Mouse (Mus musculus) embryonic facial prominence, embryonic 14.5 days (tissue): ENCODE results near the gene Leng8. TPM values are rescaled to one million over a fixed set of nuclear protein-coding genes. Genes with fewer than 3 reads are reported as not detected.
"Not testable (repeated sequence)": the region's sequence is repeated elsewhere in the genome, so short reads cannot be mapped to it uniquely, and the experiment has no call there.

Experiments
- ATAC-seq: fragments of 200-750 bp; cut with Nextera tagmentation; 2 replicates; pipeline ENCODE4 v1.8.0; 2017; ENCODE audit warnings: low read depth, moderate number of reproducible peaks, moderate TSS enrichment
- DNase-seq: peaks from one replicate; pipeline ENCODE4 v3.0.0-alpha.2; 2015; ENCODE audit warnings: low spot score
- H3K27ac ChIP-seq: fragments of 300-500 bp; sonication (generic); replicated peaks from 2 replicates; pipeline ENCODE4 v1.5.1; 2014; ENCODE audit warnings: low read depth, mild to moderate bottlenecking, low read length, moderate library complexity
- H3K27me3 ChIP-seq: fragments of 300-500 bp; sonication (generic); replicated peaks from 2 replicates; pipeline ENCODE4 v1.6.1; 2014; ENCODE audit warnings: low read length; ENCODE audit not compliant: control insufficient read depth, insufficient read depth
- H3K36me3 ChIP-seq: fragments of 300-500 bp; sonication (generic); 2 replicates; pipeline ENCODE4 v1.6.1; 2014; ENCODE audit warnings: low read length, mixed read lengths; ENCODE audit not compliant: control insufficient read depth, insufficient read depth
- H3K4me1 ChIP-seq: fragments of 300-500 bp; sonication (generic); 2 replicates; pipeline ENCODE4 v1.6.1; 2014; ENCODE audit warnings: antibody characterized with exemption, low read length; ENCODE audit not compliant: control insufficient read depth, insufficient read depth
- H3K4me2 ChIP-seq: fragments of 300-500 bp; sonication (generic); 2 replicates; pipeline ENCODE4 v1.6.1; 2014; ENCODE audit warnings: low read depth, mild to moderate bottlenecking, low read length, moderate library complexity, mixed read lengths
- H3K4me3 ChIP-seq: fragments of 300-500 bp; sonication (generic); 2 replicates; pipeline ENCODE4 v1.5.1; 2014; ENCODE audit warnings: low read depth, mild to moderate bottlenecking, low read length
- H3K9ac ChIP-seq: fragments of 300-500 bp; sonication (generic); 2 replicates; pipeline ENCODE4 v1.6.1; 2014; ENCODE audit warnings: low read depth, mild to moderate bottlenecking, low read length, moderate library complexity, mixed read lengths
- H3K9me3 ChIP-seq: fragments of 300-500 bp; sonication (generic); 2 replicates; pipeline ENCODE4 v1.6.1; 2016; ENCODE audit warnings: low read length; ENCODE audit not compliant: control insufficient read depth
- WGBS: fragments of 180-500 bp; shearing (Covaris S2); extraction: QIAGEN DNeasy Blood & Tissue Kit; methylation state at CpG from one replicate; pipeline ENCODE4 v1.1.7; 2014; 5-methylcytosine and 5-hydroxymethylcytosine counted together
- polyA plus RNA-seq: library from polyadenylated mRNA; unstranded; fragments of >200 nt; fragmentation: Nextera tagmentation; extraction: Ambion mirVana; gene quantifications from 2 replicates; pipeline ENCODE4 v1.2.1, GENCODE M21; 2014

The Leng8 gene
- polyA plus RNA-seq, 1 experiment from 2014 or later, result 38.7 TPM

DNA sequence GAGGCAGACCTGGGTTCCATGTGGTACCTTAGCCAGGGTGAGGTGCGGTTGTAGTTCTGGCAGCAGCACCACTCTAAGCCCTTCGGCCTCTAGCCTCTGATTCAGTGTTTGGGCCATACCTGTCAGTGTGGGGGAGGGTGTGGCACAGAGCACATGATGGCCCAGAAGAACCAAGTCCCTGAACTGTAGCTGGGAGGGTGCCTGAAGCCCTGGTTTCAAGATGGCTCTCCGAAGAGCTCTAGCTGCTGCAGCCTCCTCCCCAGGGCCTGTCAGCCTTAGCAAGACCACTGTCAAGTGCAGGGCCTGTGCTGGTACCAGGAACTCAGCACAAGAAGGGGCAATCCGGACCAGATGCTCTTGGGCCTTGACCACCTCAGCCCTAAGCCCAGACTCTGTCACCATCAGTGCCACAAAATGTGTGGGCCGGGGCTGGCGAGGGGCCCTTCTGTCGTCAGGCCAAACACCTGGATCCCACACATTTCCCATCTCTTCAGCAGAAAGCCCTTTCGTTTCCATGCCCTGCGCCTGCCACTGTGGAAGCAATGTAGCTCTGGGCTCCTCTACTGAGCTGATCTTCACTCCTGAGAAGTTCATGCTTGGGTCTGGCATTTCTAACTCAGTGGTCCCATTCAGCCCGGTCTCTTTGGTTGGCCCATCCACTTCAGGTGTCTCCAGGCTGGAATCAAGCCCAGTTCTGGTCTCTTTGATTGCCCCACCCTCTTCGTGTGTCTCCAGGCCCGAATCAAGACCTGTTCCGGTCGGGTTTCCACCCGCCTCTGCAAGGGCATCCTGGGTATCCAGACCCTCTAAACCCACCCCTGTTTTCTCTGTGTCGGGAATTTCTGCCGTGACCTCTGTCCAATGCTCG lies 11.7 kb downstream of the Leng8 start:
- 28% methylated on average over 18 of the region's 18 CpGs for WGBS
- Histone ChIP-seq H3K27ac (peak overlapping the region; percentile 95), H3K36me3 (peaks cover 56% of the 10 kb centered on the region), H3K4me1 (peaks cover 18% of the 10 kb centered on the region), H3K27me3 (0 out of 2 replicates have a peak, but pooled peaks cover 3% of the 10 kb centered on the region), H3K9ac (peak overlapping the region; percentile 86), H3K4me2 (peak overlapping the region; percentile 91), H3K9me3 (no peaks in the 10 kb centered on the region), H3K4me3 (peak overlapping the region; percentile 73)
- DNase-seq (peak; percentile 45), ATAC-seq (peak; percentile 12)

DNA sequence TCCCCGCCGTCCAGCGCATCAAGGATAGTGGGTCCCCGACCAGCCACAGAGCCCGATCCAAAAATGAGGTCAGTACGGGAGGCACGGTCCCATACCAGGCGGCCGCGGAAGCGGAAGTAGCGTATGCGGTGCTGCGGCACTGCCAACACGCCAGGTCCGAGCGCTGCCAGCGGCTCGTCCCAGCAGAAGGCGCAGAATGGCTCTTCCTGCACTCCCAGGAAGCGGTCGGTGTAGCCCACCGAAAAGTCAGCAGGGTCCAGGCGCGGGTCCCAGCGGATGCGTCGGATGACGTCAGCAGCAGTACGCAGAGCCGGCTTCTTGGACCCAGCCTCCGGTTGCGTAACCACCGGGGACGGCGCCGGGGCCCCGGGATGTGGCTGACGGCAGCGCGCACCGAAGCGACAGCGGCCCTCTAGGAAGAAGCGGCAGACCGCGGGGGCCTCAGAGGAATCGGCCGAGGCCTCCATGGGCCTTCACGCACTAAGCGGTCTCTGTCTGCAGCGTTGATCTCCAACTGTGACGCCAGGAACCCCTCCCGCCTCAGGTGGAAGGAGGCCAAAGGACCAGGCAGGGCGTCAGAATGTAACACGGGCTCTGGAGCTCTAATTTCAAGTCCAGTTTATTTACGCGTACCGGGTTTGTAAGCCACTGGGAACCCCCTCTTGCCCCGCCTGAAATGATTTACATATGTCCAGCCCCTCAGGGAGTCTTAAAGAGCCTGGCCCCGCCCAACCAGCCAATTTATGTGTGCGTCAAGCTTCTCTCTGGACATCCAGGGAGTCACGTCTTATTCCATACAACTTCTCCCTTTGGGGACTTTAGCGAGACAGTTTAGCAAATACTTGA lies 12.6 kb downstream of the Leng8 start:
- ATAC-seq, result peak; percentile 75
- peak; percentile 95 for DNase-seq
- Histone ChIP-seq H3K9me3 (no peaks in the 10 kb centered on the region), H3K27me3 (0 out of 2 replicates have a peak, but pooled peaks cover 3% of the 10 kb centered on the region), H3K4me3 (peak overlapping the region; percentile 73), H3K27ac (peak overlapping the region; percentile 95), H3K4me2 (peak overlapping the region; percentile 91), H3K36me3 (peaks cover 47% of the 10 kb centered on the region), H3K9ac (peak overlapping the region; percentile 86), H3K4me1 (peaks cover 18% of the 10 kb centered on the region)
- WGBS, result under 1% methylated on average over 49 of the region's 64 CpGs

DNA sequence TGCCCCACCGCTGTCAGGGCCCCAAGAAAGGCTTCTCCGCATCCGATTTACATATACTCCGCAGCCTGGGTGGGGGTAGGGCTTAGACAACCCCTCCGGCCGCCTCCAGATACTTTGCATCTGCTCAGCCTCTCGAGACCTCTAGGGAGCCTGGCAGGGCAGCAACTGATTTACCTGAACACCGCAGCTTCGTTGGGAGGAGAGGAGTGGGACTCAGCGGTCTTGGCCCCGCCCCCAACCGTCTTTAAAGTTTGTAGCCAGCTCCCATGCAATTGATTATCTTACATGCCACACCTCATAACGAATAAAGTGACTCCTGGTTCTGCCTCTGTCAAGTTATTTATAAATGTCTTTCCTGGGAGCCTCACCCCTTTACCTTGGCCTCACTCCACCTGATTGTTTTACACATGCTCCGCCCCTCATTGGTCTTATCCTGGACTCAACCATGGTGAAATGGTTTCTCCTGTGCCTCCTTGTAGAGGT lies 13.3 kb downstream of the Leng8 start, which contains the start of gene Leng9:
TSS of gene Leng9 (minus strand) at position 316 of the 483 bp plus-strand sequence.
- 2% methylated on average over 14 of the region's 14 CpGs for WGBS
- peak; percentile 13 for ATAC-seq
- 0 out of 2 replicates have a peak, but pooled peaks cover 3% of the 10 kb centered on the region for H3K27me3 ChIP-seq
- H3K27ac ChIP-seq, result peak within 1 kb of the TSS; percentile 95
- H3K4me2 ChIP-seq, result peak within 1 kb of the TSS; percentile 91
- DNase-seq, result no peak
- H3K4me1 ChIP-seq, result peaks cover 18% of the 10 kb centered on the region
- H3K9ac ChIP-seq, result peak within 1 kb of the TSS; percentile 86
- peak within 1 kb of the TSS; percentile 73 for H3K4me3 ChIP-seq
- peaks cover 41% of the 10 kb centered on the region for H3K36me3 ChIP-seq
- no peaks in the 10 kb centered on the region for H3K9me3 ChIP-seq

DNA sequence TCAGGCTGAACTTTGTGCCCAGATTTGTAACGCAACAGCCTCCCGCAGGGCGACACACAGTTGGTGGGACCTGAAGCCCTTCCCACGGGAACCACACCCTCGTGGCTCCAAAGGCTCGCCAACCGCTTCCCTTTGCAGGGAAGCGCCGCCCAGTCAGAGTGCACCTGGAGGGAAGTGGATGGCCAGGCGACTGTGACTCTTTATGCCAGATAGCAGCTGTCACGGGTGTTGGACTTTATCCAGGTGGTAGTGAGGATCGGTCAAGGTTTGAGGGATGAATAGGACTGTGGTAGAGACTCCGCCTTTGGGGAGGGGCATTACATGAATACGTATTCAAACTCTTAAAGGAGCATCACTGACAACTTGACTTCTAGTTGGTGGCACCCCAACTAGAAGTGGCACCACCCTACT lies 14.0 kb downstream of the Leng8 start:
- Histone ChIP-seq H3K36me3 (peaks cover 33% of the 10 kb centered on the region), H3K9ac (0 out of 2 replicates have a peak overlapping the region, but pooled peaks have one; percentile 16), H3K27me3 (0 out of 2 replicates have a peak, but pooled peaks cover 3% of the 10 kb centered on the region), H3K9me3 (no peaks in the 10 kb centered on the region), H3K4me1 (peaks cover 18% of the 10 kb centered on the region), H3K4me2 (peak overlapping the region; percentile 91), H3K27ac (no peak overlapping the region), H3K4me3 (peak overlapping the region; percentile 73)
- ATAC-seq (no peak), DNase-seq (no peak)
- 23% methylated on average over 14 of the region's 14 CpGs for WGBS

DNA sequence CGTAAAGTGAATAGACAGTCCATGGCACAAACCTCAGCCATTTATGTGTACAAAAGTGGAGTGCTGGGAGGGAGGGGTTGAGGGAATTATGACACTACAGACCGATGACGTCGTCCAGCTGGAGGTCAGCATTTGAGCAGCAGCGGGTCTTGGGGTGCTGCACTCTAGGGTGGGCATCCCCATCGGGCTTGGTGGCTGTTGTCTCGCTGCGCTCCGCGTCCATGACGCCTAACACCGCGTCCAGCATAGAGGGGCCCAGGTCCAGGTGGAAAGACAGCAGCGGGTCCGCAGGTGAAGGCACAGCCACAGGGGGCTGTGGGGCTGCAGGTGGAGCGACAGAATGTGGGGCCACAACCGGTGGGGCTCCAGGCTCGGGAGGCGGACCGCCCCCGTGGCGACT lies 14.4 kb downstream of the Leng8 start:
- Histone ChIP-seq H3K4me1 (peaks cover 18% of the 10 kb centered on the region), H3K4me2 (peak overlapping the region; percentile 91; the same call in 1 of the 2 replicates), H3K36me3 (peaks cover 29% of the 10 kb centered on the region), H3K27me3 (0 out of 2 replicates have a peak, but pooled peaks cover 3% of the 10 kb centered on the region), H3K4me3 (no peak overlapping the region), H3K9me3 (no peaks in the 10 kb centered on the region), H3K27ac (no peak overlapping the region), H3K9ac (no peak overlapping the region)
- ATAC-seq, result no peak
- DNase-seq, result no peak
- WGBS, result 27% methylated on average over 19 of the region's 22 CpGs

DNA sequence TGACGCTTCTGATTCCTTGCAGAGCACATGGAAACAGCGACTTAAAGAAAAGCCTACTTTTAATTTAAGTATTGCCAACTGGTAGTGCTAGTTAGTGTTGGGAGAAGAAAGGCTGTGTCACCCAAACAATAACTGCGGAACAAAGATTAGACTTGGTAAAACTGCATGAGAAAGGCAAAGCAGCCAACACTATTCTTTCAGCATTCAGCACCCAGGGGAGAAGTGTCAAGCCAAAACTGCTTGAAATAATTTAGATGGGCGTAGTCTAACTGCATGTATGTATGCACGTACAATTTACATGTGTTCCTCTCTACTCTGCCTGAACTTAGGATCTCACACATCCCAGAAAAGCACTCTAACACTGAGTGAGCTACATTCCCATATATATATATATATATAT lies 17.5 kb downstream of the Leng8 start:
- Histone ChIP-seq H3K4me1 (peaks cover 9% of the 10 kb centered on the region), H3K27me3 (0 out of 2 replicates have a peak, but pooled peaks cover 3% of the 10 kb centered on the region), H3K36me3 (peaks cover 8% of the 10 kb centered on the region; the same call in 1 of the 2 replicates), H3K27ac (no peak overlapping the region), H3K9me3 (no peaks in the 10 kb centered on the region), H3K4me3 (no peak overlapping the region), H3K9ac (no peak overlapping the region), H3K4me2 (no peak overlapping the region)
- no peak for ATAC-seq
- DNase-seq, result no peak
- WGBS, result 80% methylated on average over 5 of the region's 5 CpGs

DNA sequence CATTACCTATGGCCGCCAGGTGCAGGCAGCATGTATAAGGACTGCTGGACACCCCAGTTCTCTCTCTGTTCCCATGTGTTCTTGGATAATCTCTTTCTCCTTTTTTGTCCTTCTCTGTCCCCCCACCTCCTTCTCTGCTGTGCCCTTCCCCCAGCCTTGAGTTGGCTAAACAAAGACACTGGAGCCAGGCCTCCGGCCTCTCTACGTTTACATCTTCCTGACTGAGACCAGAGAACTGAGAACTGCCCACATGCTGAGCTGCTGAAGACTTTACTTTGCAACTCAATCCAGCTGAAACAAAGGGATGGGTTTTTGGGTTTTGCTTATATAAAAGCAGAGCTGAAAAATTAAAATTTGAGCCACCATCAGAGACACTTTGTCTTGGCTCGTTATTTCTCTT lies 18.1 kb downstream of the Leng8 start:
- DNase-seq, result no peak
- Histone ChIP-seq H3K27ac (no peak overlapping the region), H3K4me3 (no peak overlapping the region), H3K4me2 (no peak overlapping the region), H3K36me3 (peaks cover 8% of the 10 kb centered on the region; the same call in 1 of the 2 replicates), H3K27me3 (0 out of 2 replicates have a peak, but pooled peaks cover 3% of the 10 kb centered on the region), H3K4me1 (peaks cover 9% of the 10 kb centered on the region), H3K9me3 (no peaks in the 10 kb centered on the region), H3K9ac (no peak overlapping the region)
- ATAC-seq, result no peak
- WGBS, result 59% methylated on average over 4 of the region's 4 CpGs

DNA sequence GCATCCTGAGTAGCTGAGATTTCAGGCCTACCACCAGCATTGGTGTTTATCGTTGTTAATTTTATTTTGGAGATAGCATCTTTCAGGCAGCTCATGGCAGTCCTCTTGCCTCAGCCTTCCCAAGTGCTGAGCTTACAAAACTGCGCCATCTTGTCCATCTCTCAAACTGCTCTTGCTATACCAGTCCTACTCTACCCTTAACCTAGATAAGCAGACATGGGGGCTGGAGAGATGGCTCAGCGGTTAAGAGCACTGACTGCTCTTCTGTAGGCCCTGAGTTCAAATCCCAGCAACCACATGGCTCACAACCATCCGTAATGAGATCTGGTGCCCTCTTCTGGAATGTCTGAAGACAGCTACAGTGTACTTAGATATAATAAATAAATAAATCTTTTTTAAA lies 24.8 kb downstream of the Leng8 start:
- H3K27ac ChIP-seq, H3K27me3 ChIP-seq, H3K4me3 ChIP-seq, H3K36me3 ChIP-seq, H3K9me3 ChIP-seq, H3K9ac ChIP-seq, H3K4me2 ChIP-seq, DNase-seq, ATAC-seq: not testable (repeated sequence)
- WGBS, result 94% methylated on average over 4 of the region's 4 CpGs
- H3K4me1 ChIP-seq, result peaks cover 15% of the 10 kb centered on the region
